Mouse (Mus musculus) neural tube, embryonic 12.5 days (tissue): ENCODE measurements around the gene Olfr750. TPM values are rescaled to one million over a fixed set of nuclear protein-coding genes. Genes with fewer than 3 reads are reported as not detected.

Experiments
- ATAC-seq: fragments of 200-750 bp; cut with Nextera tagmentation; 2 replicates; pipeline ENCODE4 v1.8.0; 2017; ENCODE audit warnings: low read depth, mild to moderate bottlenecking, moderate TSS enrichment, moderate library complexity; ENCODE audit not compliant: low FRiP score
- H3K27ac ChIP-seq: fragments of 300-500 bp; sonication (generic); 2 replicates; pipeline ENCODE4 v1.5.1; 2016
- H3K27me3 ChIP-seq: fragments of 300-500 bp; sonication (generic); replicated peaks from 2 replicates; pipeline ENCODE4 v1.6.1; 2016; ENCODE audit warnings: mild to moderate bottlenecking
- H3K36me3 ChIP-seq: fragments of 300-500 bp; sonication (generic); 2 replicates; pipeline ENCODE4 v1.6.1; 2016; ENCODE audit warnings: mild to moderate bottlenecking
- H3K4me1 ChIP-seq: fragments of 300-500 bp; sonication (generic); 2 replicates; pipeline ENCODE4 v1.6.1; 2016
- H3K4me2 ChIP-seq: fragments of 300-500 bp; sonication (generic); replicated peaks from 2 replicates; pipeline ENCODE4 v1.6.1; 2016; ENCODE audit warnings: mild to moderate bottlenecking
- H3K4me3 ChIP-seq: fragments of 300-500 bp; sonication (generic); 2 replicates; pipeline ENCODE4 v1.5.1; 2016
- H3K9ac ChIP-seq: fragments of 300-500 bp; sonication (generic); 2 replicates; pipeline ENCODE4 v1.6.1; 2016; ENCODE audit warnings: mild to moderate bottlenecking
- H3K9me3 ChIP-seq: fragments of 300-500 bp; sonication (generic); 2 replicates; pipeline ENCODE4 v1.6.1; 2016; ENCODE audit warnings: mild to moderate bottlenecking
- whole genome bisulfite sequencing: fragments of 180-500 bp; shearing (Covaris S2); methylation state at CpG from one replicate; pipeline ENCODE4 v1.1.7; 2016; 5-methylcytosine and 5-hydroxymethylcytosine counted together
- polyA plus RNA-seq: library from polyadenylated mRNA; unstranded; fragments of >200 nt; fragmentation: Nextera tagmentation; extraction: Ambion mirVana; gene quantifications from 2 replicates; pipeline ENCODE4 v1.2.1, GENCODE M21; 2016

Olfr750 gene
- polyA plus RNA-seq, 1 experiment from 2014 or later: not detected

GRCm38 (mm10) chr14:51085086-51085485, 10.9 kb upstream of the Olfr750 start:
- ATAC-seq: no peak
- WGBS: 85% methylated on average over 2 of the region's 2 CpGs
- H3K36me3 ChIP-seq: no peaks in the 10 kb centered on the region
- no peak overlapping the region for H3K4me3 ChIP-seq
- no peak overlapping the region for H3K9ac ChIP-seq
- H3K27ac ChIP-seq: no peak overlapping the region
- H3K4me1 ChIP-seq: peaks cover 10% of the 10 kb centered on the region; the same call in 1 of the 2 replicates
- H3K27me3 ChIP-seq: peaks cover 3% of the 10 kb centered on the region; the same call in 1 of the 2 replicates
- H3K9me3 ChIP-seq: no peaks in the 10 kb centered on the region
- H3K4me2 ChIP-seq: no peak overlapping the region

GRCm38 (mm10) chr14:51083805-51084204, 9.6 kb upstream of the Olfr750 start:
- no peak for ATAC-seq
- Histone ChIP-seq H3K4me3 (peak overlapping the region; percentile 42; the same call in 1 of the 2 replicates), H3K4me1 (peaks cover 10% of the 10 kb centered on the region; the same call in 1 of the 2 replicates), H3K4me2 (peak overlapping the region; percentile 75), H3K9ac (no peak overlapping the region), H3K27ac (no peak overlapping the region), H3K36me3 (no peaks in the 10 kb centered on the region), H3K27me3 (peaks cover 3% of the 10 kb centered on the region; the same call in 1 of the 2 replicates), H3K9me3 (no peaks in the 10 kb centered on the region)
- WGBS: 21% methylated on average over 7 of the region's 7 CpGs

- peak; percentile 58; the same call in 1 of the 2 replicates for ATAC-seq
- Histone ChIP-seq H3K9ac (peak overlapping the region; percentile 33), H3K36me3 (no peaks in the 10 kb centered on the region), H3K9me3 (no peaks in the 10 kb centered on the region), H3K4me1 (peaks cover 10% of the 10 kb centered on the region; the same call in 1 of the 2 replicates), H3K4me2 (peak overlapping the region; percentile 75), H3K4me3 (peak overlapping the region; percentile 42), H3K27ac (no peak overlapping the region), H3K27me3 (peaks cover 3% of the 10 kb centered on the region; the same call in 1 of the 2 replicates)
- WGBS: 3% methylated on average over 40 of the region's 40 CpGs
Observed at GRCm38 (mm10) chr14:51082599-51083581, 8.7 kb upstream of the Olfr750 start.

GRCm38 (mm10) chr14:51081035-51081434, 6.8 kb upstream of the Olfr750 start:
- ATAC-seq: no peak
- Histone ChIP-seq H3K9ac (no peak overlapping the region), H3K27ac (no peak overlapping the region)

DNA sequence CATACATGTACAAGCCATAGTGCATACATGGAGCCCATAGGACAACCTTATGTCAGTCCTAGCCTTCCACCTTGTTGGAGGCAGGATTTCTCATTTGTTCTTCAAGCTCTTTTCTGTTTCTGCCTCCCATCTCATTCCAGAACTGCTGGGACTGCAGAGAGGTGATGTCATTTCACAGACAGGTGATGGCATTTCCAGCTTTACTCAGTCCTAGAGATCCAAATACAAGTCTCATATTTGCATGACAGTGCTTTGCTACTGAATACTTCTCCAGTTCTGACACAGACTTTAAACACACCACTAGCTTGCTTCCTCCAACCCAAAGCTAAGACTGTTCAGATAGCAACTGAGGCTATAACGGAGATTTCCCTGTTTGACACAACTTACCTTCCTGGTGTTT, 4.9 kb upstream of the Olfr750 start:
- Histone ChIP-seq H3K4me1 (peaks cover 10% of the 10 kb centered on the region; the same call in 1 of the 2 replicates), H3K9ac (no peak overlapping the region), H3K27me3 (peaks cover 3% of the 10 kb centered on the region; the same call in 1 of the 2 replicates), H3K4me3 (no peak overlapping the region), H3K36me3 (no peaks in the 10 kb centered on the region), H3K4me2 (no peak overlapping the region), H3K9me3 (no peaks in the 10 kb centered on the region), H3K27ac (no peak overlapping the region)
- ATAC-seq: no peak
- 85% methylated on average over 1 of the region's 1 CpGs for WGBS

More at GRCm38 (mm10) chr14:51081035-51081434, 6.8 kb upstream of the Olfr750 start:
- Histone ChIP-seq H3K4me3 (no peak overlapping the region), H3K36me3 (no peaks in the 10 kb centered on the region), H3K9me3 (no peaks in the 10 kb centered on the region), H3K4me2 (no peak overlapping the region), H3K4me1 (peaks cover 10% of the 10 kb centered on the region; the same call in 1 of the 2 replicates), H3K27me3 (peaks cover 3% of the 10 kb centered on the region; the same call in 1 of the 2 replicates)
- WGBS: 94% methylated on average over 2 of the region's 2 CpGs

- WGBS: 85% methylated on average over 2 of the region's 2 CpGs
- no peak for ATAC-seq
- no peaks in the 10 kb centered on the region for H3K9me3 ChIP-seq
- no peak overlapping the region for H3K27ac ChIP-seq
- no peaks in the 10 kb centered on the region for H3K36me3 ChIP-seq
- no peak overlapping the region for H3K9ac ChIP-seq
- H3K4me2 ChIP-seq: no peak overlapping the region
- no peaks in the 10 kb centered on the region for H3K27me3 ChIP-seq
- H3K4me1 ChIP-seq: peaks cover 7% of the 10 kb centered on the region; the same call in 1 of the 2 replicates
- no peak overlapping the region for H3K4me3 ChIP-seq
Observed at GRCm38 (mm10) chr14:51069617-51070016, 4.6 kb downstream of the Olfr750 start.

DNA sequence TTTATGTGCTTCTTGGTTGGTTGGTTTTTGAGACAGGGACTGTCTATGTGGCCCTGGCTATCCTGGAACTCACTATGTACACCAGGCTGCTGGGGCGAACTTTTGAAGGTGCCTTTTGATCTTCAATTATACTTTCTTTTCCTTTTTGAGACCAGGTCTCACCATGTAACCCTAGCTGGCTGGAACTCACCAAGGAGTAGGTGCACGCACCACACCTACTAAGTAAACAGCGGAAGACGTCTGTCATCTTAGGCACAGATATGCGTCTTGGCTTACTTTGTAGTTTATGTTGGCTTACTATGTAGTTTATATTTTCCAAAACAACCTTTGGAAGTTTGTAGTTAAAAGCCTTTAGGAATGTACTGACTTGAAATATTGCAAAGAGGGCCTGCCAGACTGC, 5.3 kb downstream of the Olfr750 start:
- Histone ChIP-seq H3K4me1 (peaks cover 7% of the 10 kb centered on the region; the same call in 1 of the 2 replicates), H3K36me3 (no peaks in the 10 kb centered on the region), H3K4me3 (no peak overlapping the region), H3K4me2 (no peak overlapping the region), H3K9me3 (no peaks in the 10 kb centered on the region), H3K9ac (no peak overlapping the region), H3K27ac (no peak overlapping the region), H3K27me3 (no peaks in the 10 kb centered on the region)
- 94% methylated on average over 5 of the region's 5 CpGs for WGBS
- ATAC-seq: no peak

DNA sequence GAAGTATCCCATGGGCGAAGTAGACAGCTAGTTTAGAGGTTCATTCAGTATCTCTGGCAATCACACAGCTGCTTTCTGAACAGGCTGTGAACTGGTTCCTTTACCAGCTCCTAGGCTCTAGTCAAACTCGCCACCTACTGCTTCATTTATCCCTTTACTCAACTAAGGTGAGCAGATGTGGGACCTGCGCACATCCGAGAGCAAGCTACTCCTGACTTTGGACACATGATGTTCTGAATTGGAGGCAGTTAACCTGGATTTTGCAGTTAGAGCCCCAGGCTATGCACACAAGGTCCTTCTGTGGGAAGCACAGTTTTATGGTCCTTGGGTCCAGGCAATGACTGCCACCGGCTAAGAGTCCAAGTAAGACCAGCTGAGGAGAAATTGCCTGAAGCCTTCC, 13.5 kb downstream of the Olfr750 start:
- Histone ChIP-seq H3K27me3 (no peaks in the 10 kb centered on the region), H3K36me3 (no peaks in the 10 kb centered on the region), H3K9ac (no peak overlapping the region), H3K27ac (no peak overlapping the region), H3K4me1 (no peaks in the 10 kb centered on the region), H3K9me3 (no peaks in the 10 kb centered on the region), H3K4me2 (no peak overlapping the region), H3K4me3 (no peak overlapping the region)
- 86% methylated on average over 5 of the region's 5 CpGs for WGBS
- ATAC-seq: no peak

DNA sequence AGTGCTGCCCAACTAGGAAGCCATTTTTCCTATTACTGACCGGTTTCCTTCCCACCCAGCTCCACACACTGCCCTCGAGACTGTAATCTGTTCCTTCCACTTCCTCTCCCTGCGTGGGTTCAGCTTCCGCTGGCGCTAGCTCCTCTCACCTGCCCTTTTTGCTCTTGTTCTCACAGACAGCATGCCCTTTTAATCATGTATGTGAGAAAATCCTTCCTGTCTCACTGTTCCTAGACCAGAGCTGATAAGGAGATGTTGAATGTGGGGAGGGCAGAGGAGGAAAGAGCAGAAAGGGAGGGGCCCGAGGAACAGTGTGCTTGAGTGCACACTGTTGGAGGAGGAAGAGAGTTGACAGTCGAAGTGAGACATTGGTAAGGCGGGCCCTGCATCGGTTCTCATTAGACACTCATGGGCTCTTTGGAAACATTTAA, 16.8 kb downstream of the Olfr750 start, which contains the start of gene Rnase12:
Gene Rnase12, minus strand, starts transcription at position 261 of the 431 bp plus-strand sequence.
- 77% methylated on average over 9 of the region's 9 CpGs for WGBS
- no peak within 1 kb of the TSS for H3K9ac ChIP-seq
- H3K4me2 ChIP-seq: no peak within 1 kb of the TSS
- no peaks in the 10 kb centered on the region for H3K9me3 ChIP-seq
- H3K4me3 ChIP-seq: no peak within 1 kb of the TSS
- H3K4me1 ChIP-seq: no peaks in the 10 kb centered on the region
- no peaks in the 10 kb centered on the region for H3K36me3 ChIP-seq
- no peak for ATAC-seq
- H3K27ac ChIP-seq: no peak within 1 kb of the TSS
- no peaks in the 10 kb centered on the region for H3K27me3 ChIP-seq

GRCm38 (mm10) chr14:51054243-51055237, 19.7 kb downstream of the Olfr750 start:
- H3K27me3 ChIP-seq: no peaks in the 10 kb centered on the region
- H3K27ac ChIP-seq: no peak overlapping the region
- H3K4me3 ChIP-seq: no peak overlapping the region
- ATAC-seq: 0 out of 2 replicates have a peak, but pooled peaks have one; percentile 43
- no peak overlapping the region for H3K9ac ChIP-seq
- WGBS: 27% methylated on average over 13 of the region's 13 CpGs
- H3K36me3 ChIP-seq: no peaks in the 10 kb centered on the region
- no peaks in the 10 kb centered on the region for H3K4me1 ChIP-seq
- H3K9me3 ChIP-seq: no peaks in the 10 kb centered on the region
- H3K4me2 ChIP-seq: 0 out of 2 replicates have a peak overlapping the region, but pooled peaks have one; percentile 7

GRCm38 (mm10) chr14:51053176-51053575, 21.1 kb downstream of the Olfr750 start:
- H3K4me3 ChIP-seq: no peak overlapping the region
- no peak overlapping the region for H3K9ac ChIP-seq
- ATAC-seq: no peak
- H3K27ac ChIP-seq: no peak overlapping the region
- WGBS: 60% methylated on average over 5 of the region's 5 CpGs
- no peak overlapping the region for H3K4me2 ChIP-seq
- no peaks in the 10 kb centered on the region for H3K36me3 ChIP-seq
- no peaks in the 10 kb centered on the region for H3K9me3 ChIP-seq
- H3K4me1 ChIP-seq: no peaks in the 10 kb centered on the region
- H3K27me3 ChIP-seq: no peaks in the 10 kb centered on the region
